Mouse (Mus musculus): ENCODE data around the gene Sytl2.
A peak's percentile ranks its signal among the peaks of the same experiment; 100 is the strongest.

The Sytl2 gene

GRCm38 (mm10) chr7:90362788-90363187 is 60.7 kb downstream of the Sytl2 start:
- no peak for DNase-seq (ENCODE audit: low read depth, low spot score)

GRCm38 (mm10) chr7:90370071-90370851 is 68.2 kb downstream of the Sytl2 start:
- DNase-seq (ENCODE audit: low read depth, low spot score), result no peak

- DNase-seq (ENCODE audit: low read depth, low spot score), result no peak
Observed at GRCm38 (mm10) chr7:90372804-90373203, 70.8 kb downstream of the Sytl2 start.

- no peak for DNase-seq (ENCODE audit: low read depth, low spot score)
Observed at GRCm38 (mm10) chr7:90384411-90384810, 82.4 kb downstream of the Sytl2 start.

DNA sequence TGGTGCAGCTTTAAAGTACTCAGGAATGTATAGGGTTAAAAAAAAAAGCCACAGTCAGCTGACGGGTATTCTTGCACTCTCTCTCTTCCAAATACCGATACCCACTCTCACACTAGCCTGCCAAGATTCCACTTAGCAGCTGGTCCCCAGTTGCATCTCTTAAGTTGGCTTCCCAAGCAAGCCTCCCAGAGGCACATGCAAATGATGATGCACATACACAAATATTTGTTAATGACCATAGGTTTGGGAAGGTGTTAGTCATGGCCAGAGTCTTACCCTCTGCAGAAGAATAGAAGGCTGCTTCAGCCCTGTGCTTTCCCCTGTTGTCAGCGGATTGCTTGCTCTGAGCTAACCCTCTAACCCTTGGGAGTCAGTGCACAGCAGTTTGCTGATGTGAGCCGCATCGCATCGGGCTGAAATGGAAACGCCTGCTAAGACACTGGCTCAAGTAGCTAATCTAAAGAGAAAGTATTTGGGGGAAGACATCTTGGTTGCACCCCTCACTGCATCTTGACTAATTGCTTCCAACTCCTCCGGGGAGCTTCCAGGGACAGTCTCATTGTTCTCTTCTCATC is 84.9 kb downstream of the Sytl2 start:
- no peak for DNase-seq (ENCODE audit: low read depth, low spot score)

DNA sequence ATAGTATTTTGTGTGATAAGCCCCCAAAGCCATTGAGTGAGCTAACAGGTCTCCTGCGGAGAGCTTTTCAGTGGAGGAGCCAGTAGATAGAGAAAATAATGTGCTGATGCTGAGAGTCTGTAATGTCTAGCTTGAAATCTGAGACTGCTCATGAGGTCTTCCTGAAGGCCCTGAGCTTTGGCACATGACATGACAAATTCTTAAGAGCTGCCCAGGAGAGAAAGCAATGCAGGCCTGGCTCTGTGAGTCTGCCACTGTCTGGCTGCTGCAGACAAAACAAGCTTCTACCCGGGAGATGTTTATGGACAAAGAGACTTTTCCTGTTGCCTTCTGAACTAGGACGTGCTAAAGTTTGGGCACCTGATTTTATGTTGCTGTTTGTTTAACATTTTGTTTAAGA is 87.7 kb downstream of the Sytl2 start:
- no peak for DNase-seq (ENCODE audit: low read depth, low spot score)

GRCm38 (mm10) chr7:90395073-90395472 is 93.0 kb downstream of the Sytl2 start:
- no peak for DNase-seq (ENCODE audit: low read depth, low spot score)

- no peak for DNase-seq (ENCODE audit: low read depth, low spot score)
Observed at GRCm38 (mm10) chr7:90395928-90396327, 93.9 kb downstream of the Sytl2 start.

- peak; percentile 87 for DNase-seq (ENCODE audit: low read depth, low spot score)
Observed at GRCm38 (mm10) chr7:90409934-90410333, 107.9 kb downstream of the Sytl2 start.

DNA sequence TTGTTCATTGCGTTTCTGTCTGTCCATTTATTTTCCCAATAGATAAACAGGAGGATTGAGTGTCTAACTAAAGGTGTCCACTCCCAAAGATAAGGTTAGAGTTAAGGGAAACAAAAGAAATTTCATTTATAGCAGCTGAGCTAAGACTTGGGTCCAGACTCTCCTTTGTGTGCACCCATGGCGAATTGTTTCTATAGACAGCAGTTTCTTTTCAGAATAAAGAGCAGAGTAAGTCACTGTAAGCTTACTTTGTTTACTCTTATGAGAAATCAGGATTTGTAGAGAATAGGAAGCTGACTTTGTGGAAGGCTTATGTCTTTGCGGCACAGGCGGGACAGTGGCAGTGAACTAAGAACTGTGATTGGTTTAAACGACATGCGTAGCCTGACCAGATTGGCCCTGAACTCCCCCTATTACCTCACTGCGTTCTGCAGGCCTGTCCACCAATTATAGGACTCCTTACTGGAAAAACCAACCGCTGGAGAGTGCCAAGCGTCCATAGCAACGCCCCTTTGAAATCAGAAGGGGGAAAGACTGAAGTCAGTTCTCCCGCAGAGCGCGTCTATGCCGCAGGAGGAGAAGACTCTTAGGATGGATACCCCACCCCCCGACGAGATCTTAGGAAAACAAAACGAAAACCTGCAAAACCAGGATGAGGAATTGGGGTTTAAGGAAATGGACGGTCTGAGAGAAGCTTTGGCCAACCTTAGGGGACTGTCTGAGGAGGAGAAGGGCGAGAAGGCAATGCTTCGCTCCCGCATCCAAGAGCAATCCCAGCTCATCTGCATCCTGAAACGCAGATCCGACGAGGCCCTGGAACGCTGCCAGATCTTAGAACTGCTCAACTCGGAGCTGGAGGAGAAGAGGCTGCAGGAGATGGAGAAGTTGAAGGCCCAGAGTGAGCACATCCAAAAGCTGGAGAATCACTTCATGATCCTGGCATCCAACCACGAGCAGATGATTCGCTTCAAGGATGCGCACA is 124.3 kb downstream of the Sytl2 start, which contains the start of gene Ccdc89:
Ccdc89 (plus strand) TSS at position 558 of the 982 bp plus-strand sequence.
- DNase-seq (ENCODE audit: low read depth, low spot score), result peak; percentile 69

DNA sequence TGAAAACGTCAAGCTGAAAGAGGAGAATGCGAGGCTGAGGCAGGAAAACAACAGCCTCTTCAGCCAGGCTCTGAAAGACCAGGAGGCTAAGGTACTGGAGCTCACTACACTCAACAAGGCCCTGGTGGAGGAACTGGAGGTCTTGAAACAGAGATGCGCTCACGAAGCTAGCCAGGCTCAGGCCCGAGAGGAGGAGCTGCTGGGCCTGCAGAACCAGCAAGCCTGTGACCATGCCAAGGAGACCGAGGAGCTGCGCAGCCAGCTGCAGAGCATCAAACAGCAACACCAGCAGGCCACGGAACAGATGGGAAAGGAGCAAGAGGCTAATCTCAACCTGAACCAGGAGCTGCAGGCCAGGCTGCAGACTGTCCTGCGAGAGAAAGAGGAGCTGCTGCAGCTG is 125.0 kb downstream of the Sytl2 start:
- no peak for DNase-seq (ENCODE audit: low read depth, low spot score)

- no peak for DNase-seq (ENCODE audit: low read depth, low spot score)
Observed at GRCm38 (mm10) chr7:90432221-90432620, 130.2 kb downstream of the Sytl2 start.

DNA sequence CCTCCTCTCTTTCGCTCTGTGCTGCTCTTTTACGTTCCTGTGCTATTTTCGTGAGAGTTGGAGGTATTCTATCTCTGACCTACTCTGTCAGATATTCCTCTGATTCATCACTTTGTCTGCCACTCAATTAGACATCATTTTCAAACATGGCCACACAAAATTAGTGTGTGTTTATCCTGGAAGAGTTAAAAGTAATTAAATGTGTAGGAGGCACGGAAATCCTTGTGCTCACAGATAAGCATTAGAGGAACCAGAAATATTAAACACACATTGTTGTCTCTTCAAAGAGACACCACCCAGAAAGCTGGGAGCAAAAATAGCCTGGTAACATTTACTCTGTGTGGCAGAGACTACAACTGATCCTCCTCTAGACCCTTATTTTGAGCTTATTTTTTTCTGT is 138.0 kb downstream of the Sytl2 start:
- DNase-seq (ENCODE audit: low read depth, low spot score), result no peak

DNA sequence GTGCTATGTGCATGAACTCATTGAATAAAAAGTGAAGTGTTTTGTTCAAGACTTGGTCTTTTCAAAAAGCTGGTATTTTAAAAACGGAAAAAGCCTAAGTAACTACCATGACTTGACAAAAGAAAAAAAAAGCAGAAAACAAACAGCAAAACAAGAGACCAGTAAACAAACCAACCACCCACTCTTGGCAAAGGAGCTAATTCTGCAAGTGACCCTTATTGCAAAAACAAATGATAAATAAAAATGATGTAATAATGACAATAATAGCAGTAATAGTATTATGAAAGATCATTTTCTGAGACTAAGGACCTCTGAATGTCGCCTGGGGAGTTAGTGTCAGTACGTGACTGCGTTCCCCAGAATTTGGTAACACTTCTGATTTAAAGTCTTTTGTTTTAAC is 140.0 kb downstream of the Sytl2 start:
- DNase-seq (ENCODE audit: low read depth, low spot score), result no peak

GRCm38 (mm10) chr7:90442518-90443080 is 140.5 kb downstream of the Sytl2 start, which contains the start of gene Crebzf:
Gene Crebzf (plus strand): TSS chr7:90442729.
- DNase-seq (ENCODE audit: low read depth, low spot score), result peak; percentile 99

DNA sequence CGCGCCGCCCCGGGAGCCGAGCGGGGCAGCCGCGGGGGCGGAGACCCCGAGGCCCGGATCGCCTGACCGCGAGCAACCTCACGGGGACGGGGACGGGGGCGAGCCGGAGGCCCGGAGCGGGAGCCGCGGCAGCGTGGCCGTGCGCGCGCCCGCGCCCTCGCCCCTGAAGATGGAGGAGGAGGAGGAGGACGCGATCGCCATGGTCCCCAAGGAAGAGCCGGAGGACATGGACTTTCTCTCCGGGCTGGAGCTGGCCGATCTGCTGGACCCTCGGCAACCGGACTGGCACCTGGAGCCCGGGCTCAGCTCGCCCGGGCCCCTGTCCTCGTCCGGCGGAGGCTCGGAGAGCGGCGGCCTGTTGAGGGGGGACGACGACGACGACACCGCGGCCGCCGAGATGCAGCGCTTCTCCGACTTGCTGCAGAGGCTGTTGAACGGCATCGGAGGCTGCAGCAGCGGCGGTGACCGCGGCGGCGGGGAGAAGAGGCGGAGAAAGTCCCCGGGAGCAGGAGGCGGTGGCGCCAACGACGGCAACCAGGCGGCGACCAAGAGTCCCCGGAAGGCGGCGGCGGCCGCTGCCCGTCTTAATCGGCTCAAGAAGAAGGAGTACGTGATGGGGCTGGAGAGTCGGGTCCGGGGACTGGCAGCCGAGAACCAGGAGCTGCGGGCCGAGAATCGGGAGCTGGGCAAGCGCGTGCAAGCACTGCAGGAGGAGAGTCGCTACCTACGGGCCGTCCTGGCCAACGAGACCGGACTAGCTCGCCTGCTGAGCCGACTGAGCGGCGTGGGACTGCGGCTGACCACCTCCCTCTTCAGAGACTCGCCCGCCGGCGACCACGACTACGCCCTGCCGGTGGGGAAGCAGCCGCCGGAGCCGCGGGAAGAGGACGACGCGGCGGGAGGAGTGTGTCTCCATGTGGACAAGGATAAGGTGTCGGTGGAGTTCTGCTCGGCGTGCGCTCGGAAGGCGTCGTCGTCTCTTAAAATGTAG is 141.3 kb downstream of the Sytl2 start:
- peak; percentile 85 for DNase-seq (ENCODE audit: low read depth, low spot score)

DNA sequence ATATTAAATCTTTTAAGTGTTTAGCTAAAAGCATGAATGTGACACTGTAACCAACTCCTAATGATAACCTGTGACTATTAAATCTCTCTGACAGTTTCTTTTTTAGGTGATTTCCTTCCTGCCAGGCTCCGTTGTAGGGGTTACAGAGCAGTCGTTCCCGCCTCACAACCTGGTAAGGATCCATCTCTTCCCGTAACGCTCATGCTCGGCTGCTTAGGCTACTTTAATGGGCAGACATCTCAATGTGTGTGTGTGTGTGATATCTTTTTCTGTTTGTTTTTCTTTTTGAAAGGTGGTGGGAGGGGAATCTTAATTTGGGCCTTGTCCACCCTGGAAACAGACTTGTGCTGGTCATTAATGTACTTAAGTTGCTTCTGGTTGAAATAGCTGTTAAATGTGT is 142.2 kb downstream of the Sytl2 start:
- peak; percentile 39 for DNase-seq (ENCODE audit: low read depth, low spot score)

DNA sequence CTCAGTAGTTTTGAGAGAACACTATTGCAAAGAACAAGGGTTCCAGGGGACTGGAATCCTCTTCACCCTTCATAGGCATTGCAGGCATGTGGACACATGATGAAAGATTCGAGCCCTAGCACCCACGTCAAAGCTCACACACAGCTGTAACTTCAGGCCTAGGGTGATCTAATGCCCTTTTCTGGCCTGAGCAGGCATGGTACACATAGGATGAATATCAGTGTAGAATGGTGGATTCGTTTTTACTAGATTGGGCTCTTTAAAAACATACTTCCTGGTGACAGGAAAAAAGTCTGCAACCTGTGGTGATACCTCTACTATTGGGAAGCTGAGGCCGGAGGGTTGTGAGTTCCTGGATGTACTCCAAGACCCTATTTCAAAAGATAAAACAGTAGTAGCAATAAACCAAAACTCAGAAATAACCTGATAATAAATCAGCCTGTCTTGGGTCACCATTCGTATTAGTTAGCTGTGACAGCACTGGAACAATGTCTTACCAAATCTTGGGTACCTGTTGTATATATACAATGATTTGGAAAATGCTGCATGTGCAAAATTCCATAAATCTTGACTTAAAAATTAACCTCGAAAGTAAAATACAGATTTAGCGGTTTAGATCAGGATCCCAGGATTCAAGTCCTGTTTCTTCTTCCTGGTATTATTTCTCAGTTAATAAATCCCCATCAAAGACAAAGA is 154.2 kb downstream of the Sytl2 start:
- no peak for DNase-seq (ENCODE audit: low read depth, low spot score)

DNA sequence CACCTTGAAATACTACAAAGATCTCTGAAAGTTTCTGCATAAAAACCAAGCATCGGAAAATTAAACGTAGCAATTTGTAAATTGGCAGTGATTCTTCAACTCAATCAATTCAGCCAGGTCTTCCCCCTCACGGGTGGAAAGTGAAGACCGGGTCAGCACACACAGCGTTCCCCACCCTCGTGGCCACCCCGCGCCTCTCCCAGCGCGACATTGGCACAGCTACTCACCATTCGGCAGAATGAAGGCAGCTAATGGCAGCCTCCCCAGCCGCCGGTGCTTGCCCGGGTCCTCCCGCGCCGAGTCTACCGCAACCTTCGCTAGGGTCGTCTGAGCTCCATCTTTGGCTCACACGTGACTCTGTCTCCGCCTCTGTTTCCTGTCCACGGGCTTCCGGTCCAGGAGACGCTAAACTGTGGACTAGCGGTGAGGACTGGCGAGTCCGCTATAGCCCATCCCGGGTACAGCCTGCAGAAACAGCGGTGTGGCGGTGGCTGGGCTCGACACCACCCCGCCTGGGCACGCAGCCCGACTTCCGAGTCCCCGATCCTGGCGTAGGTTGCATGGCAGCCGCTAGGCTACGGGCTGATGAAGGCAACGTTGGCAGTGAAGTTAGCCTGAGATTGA is 154.9 kb downstream of the Sytl2 start, which contains the start of gene Tmem126a:
Tmem126a (minus strand) TSS at position 385 of the 624 bp plus-strand sequence.
- DNase-seq (ENCODE audit: low read depth, low spot score), result peak; percentile 83
